In the genomic region with DNA sequence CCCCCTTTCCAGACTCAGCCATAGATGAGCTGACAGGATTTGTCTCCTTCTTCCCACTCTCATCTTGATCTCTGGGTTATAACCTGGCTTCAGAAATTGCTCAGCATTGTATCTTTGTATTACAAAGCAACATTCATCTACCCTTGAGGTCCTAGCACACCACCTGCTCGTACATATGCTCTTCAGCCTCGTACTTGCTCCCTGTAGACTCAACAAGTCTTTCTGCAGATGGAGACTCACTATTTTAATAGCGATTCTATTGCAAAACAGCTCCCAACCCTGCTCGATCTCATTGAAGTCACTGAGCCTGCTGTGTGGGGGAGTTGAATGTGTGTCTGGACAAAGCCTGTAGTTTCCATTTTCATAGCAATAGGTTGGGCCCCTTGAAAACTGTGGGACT, we compare ENCODE assay signal across 27 mouse cellular contexts.
DNase-seq lines count a peak whose midpoint lies in the region; ATAC-seq and TF ChIP-seq lines count a peak whose summit lies in the region.
"Had no signal": no experiment of that assay in that cellular context is flagged by ENCODE, and none has a peak within 500 bp of the region (broad histone marks: within the 10 kb centered on the region; RNA-seq: fewer than 3 reads in every experiment).

No protein-coding gene starts in this region.

- H3K27ac ChIP-seq in cerebellum, adult 2 months (ENCODE audit: insufficient read depth, low read length), result no peak overlapping the region
- H3K27ac ChIP-seq in limb, embryonic 13.5 days, result no peak overlapping the region
- no peak overlapping the region for H3K27ac ChIP-seq in limb, embryonic 10.5 days
- no peak overlapping the region for H3K27ac ChIP-seq in hindbrain, embryonic 11.5 days (ENCODE audit: low read depth, low read length)
- H3K27ac ChIP-seq: embryonic facial prominence, embryonic 12.5 days; embryonic facial prominence, embryonic 15.5 days; gastrocnemius, adult 2 months; heart, embryonic 15.5 days; hindbrain, embryonic 10.5 days; hindbrain, embryonic 14.5 days; hindbrain, postnatal 0 days had no signal

- WGBS in cerebellum, adult 2 months, result 49% methylated on average over 4 of the region's 4 CpGs
- 60% methylated on average over 4 of the region's 4 CpGs for WGBS in limb, embryonic 13.5 days
- WGBS in limb, embryonic 10.5 days, result 83% methylated on average over 4 of the region's 4 CpGs
- WGBS in hindbrain, embryonic 11.5 days, result 67% methylated on average over 4 of the region's 4 CpGs

- no peak overlapping the region for H3K4me2 ChIP-seq in limb, embryonic 13.5 days (replicated peaks)
- H3K4me2 ChIP-seq in hindbrain, embryonic 11.5 days (replicated peaks; ENCODE audit: low read depth, low read length), result no peak overlapping the region
- H3K4me2 ChIP-seq: embryonic facial prominence, embryonic 12.5 days; embryonic facial prominence, embryonic 15.5 days; heart, embryonic 12.5 days; heart, embryonic 15.5 days; hindbrain, embryonic 14.5 days had no signal

- H3K36me3 ChIP-seq in limb, embryonic 13.5 days, result no peaks in the 10 kb centered on the region
- no peaks in the 10 kb centered on the region for H3K36me3 ChIP-seq in limb, embryonic 10.5 days
- no peaks in the 10 kb centered on the region for H3K36me3 ChIP-seq in hindbrain, embryonic 11.5 days (ENCODE audit: control insufficient read depth, insufficient read depth, low read length)
- H3K36me3 ChIP-seq: embryonic facial prominence, embryonic 12.5 days; embryonic facial prominence, embryonic 15.5 days; heart, embryonic 12.5 days; heart, embryonic 15.5 days; hindbrain, embryonic 10.5 days had no signal

- no peak for ATAC-seq in cerebellum, adult (ENCODE audit: insufficient number of reproducible peaks, low FRiP score, low TSS enrichment)
- peak; percentile 66; the same call in 1 of the 2 replicates for ATAC-seq in limb, embryonic 13.5 days (ENCODE audit: low FRiP score, low read depth)
- no peak for ATAC-seq in hindbrain, embryonic 11.5 days (ENCODE audit: low FRiP score)
- ATAC-seq: activated CD4-positive, CD25-positive, alpha-beta regulatory T cell, adult 4 months; forebrain, embryonic 14.5 days; forebrain, postnatal 0 days; hindbrain, postnatal 0 days; inflammation-experienced regulatory T-cells, adult 6 months; intestine, embryonic 16.5 days had no signal

- H3K27me3 ChIP-seq in cerebellum, adult 2 months (ENCODE audit: control insufficient read depth, insufficient read depth, low read length), result no peaks in the 10 kb centered on the region
- no peaks in the 10 kb centered on the region; the same call in 1 of the 2 replicates for H3K27me3 ChIP-seq in limb, embryonic 13.5 days
- no peaks in the 10 kb centered on the region for H3K27me3 ChIP-seq in limb, embryonic 10.5 days (ENCODE audit: low read depth, poor library complexity, severe bottlenecking)
- no peaks in the 10 kb centered on the region for H3K27me3 ChIP-seq in hindbrain, embryonic 11.5 days (ENCODE audit: control insufficient read depth, insufficient read depth, low read length)
- H3K27me3 ChIP-seq: embryonic facial prominence, embryonic 12.5 days; embryonic facial prominence, embryonic 15.5 days; heart, embryonic 12.5 days; heart, embryonic 15.5 days had no signal

- TF ChIP-seq CTCF in cerebellum, adult 2 months (IDR thresholded peaks at IDR 0.05; ENCODE audit: borderline replicate concordance, insufficient read depth, low read depth, low read length), result no peak

- TF ChIP-seq POLR2A in cerebellum, adult 2 months (IDR thresholded peaks at IDR 0.05; ENCODE audit: borderline replicate concordance, insufficient read depth, low read length), result no peak

- H3K4me1 ChIP-seq in cerebellum, adult 2 months (ENCODE audit: control insufficient read depth, insufficient read depth, low read length), result peaks cover 10% of the 10 kb centered on the region; the same call in 1 of the 2 replicates
- H3K4me1 ChIP-seq in limb, embryonic 13.5 days, result peaks cover 13% of the 10 kb centered on the region
- H3K4me1 ChIP-seq in limb, embryonic 10.5 days, result peaks cover 18% of the 10 kb centered on the region
- no peaks in the 10 kb centered on the region for H3K4me1 ChIP-seq in hindbrain, embryonic 11.5 days (replicated peaks; ENCODE audit: control insufficient read depth, insufficient read depth, low read length)
- H3K4me1 ChIP-seq: embryonic facial prominence, embryonic 15.5 days; heart, embryonic 12.5 days; heart, embryonic 15.5 days had no signal

- H3K9me3 ChIP-seq in limb, embryonic 13.5 days, result no peaks in the 10 kb centered on the region
- no peaks in the 10 kb centered on the region for H3K9me3 ChIP-seq in limb, embryonic 10.5 days (replicated peaks)
- no peaks in the 10 kb centered on the region for H3K9me3 ChIP-seq in hindbrain, embryonic 11.5 days (ENCODE audit: control insufficient read depth, low read length)
- H3K9me3 ChIP-seq: embryonic facial prominence, embryonic 12.5 days; embryonic facial prominence, embryonic 15.5 days; heart, embryonic 12.5 days; heart, embryonic 15.5 days; hindbrain, embryonic 10.5 days had no signal

- H3K9ac ChIP-seq in limb, embryonic 13.5 days, result no peak overlapping the region
- no peak overlapping the region for H3K9ac ChIP-seq in hindbrain, embryonic 11.5 days (ENCODE audit: low read depth, low read length)
- H3K9ac ChIP-seq: embryonic facial prominence, embryonic 12.5 days; embryonic facial prominence, embryonic 15.5 days; forebrain, postnatal 0 days; heart, embryonic 12.5 days; heart, embryonic 15.5 days; hindbrain, embryonic 14.5 days had no signal

- peak; percentile 5 for DNase-seq in cerebellum, adult 11 months
- DNase-seq in cerebellum, adult 2 months, result peak; percentile 10 to 14
- no peak for DNase-seq in cerebellum, adult 8-10 months
- DNase-seq in limb, embryonic 10.5 days (ENCODE audit: low spot score), result no peak
- DNase-seq in cerebellum, adult 9-11 months, result peak; percentile 8
- no peak for DNase-seq in hindbrain, embryonic 11.5 days (ENCODE audit: low spot score)
- DNase-seq: adrenal gland, adult 8-10 months; adrenal gland, postnatal 25 days; forebrain, postnatal 0 days; gastrocnemius, adult 2 months; gastrocnemius, postnatal 14 days; heart, adult 18-20 months; heart, postnatal 10 days; heart, postnatal 36 days had no signal

- H3K4me3 ChIP-seq in cerebellum, adult 2 months (replicated peaks; ENCODE audit: insufficient read depth, low read depth, low read length), result no peak overlapping the region
- H3K4me3 ChIP-seq in limb, embryonic 13.5 days, result no peak overlapping the region
- no peak overlapping the region for H3K4me3 ChIP-seq in limb, embryonic 10.5 days
- H3K4me3 ChIP-seq in hindbrain, embryonic 11.5 days (ENCODE audit: low read depth, low read length), result no peak overlapping the region
- H3K4me3 ChIP-seq: embryonic facial prominence, embryonic 12.5 days; embryonic facial prominence, embryonic 15.5 days; gastrocnemius, adult 2 months; heart, embryonic 12.5 days; heart, embryonic 15.5 days; hindbrain, embryonic 10.5 days had no signal

Comparison
In these comparisons a context has a peak if more than half of its experiments do, and no peak if none do; other contexts are left out.
1. DNase-seq: peak in cerebellum, adult 11 months (single experiment), cerebellum, adult 2 months (2 of 2) and cerebellum, adult 9-11 months (single experiment); none in cerebellum, adult 8-10 months (single experiment), limb, embryonic 10.5 days (single experiment) and hindbrain, embryonic 11.5 days (single experiment).